Mouse (Mus musculus) megakaryocyte, embryonic 14.5 days (primary cell): ENCODE results near the gene Gtf2i.

ENCODE experiments used
- FLI1 ChIP-seq: IDR thresholded peaks from 2 replicates; pipeline ENCODE4 v1.6.1; 2012; ENCODE audit warnings: low read length, inconsistent platforms, mixed read lengths
- GATA1 ChIP-seq: IDR thresholded peaks from 3 replicates; pipeline ENCODE4 v1.6.1; 2012; ENCODE audit warnings: mixed read lengths, low read length, inconsistent platforms, borderline replicate concordance

- no peak for TF ChIP-seq FLI1
- no peak for TF ChIP-seq GATA1
These were observed 39.0 kb downstream of the Gtf2i start for GRCm38 (mm10) chr5:134275556-134275955.
